Mouse (Mus musculus) ES-E14 (cell line): ENCODE data around the gene Aire. TPM values are rescaled to one million over a fixed set of nuclear protein-coding genes. Genes with fewer than 3 reads are reported as not detected.

Experiments
- DNase-seq: peaks from one replicate; pipeline ENCODE4 v3.0.0-alpha.2; 2013; ENCODE audit warnings: low read depth, low spot score
- H3K27ac ChIP-seq: 2 replicates; pipeline ENCODE4 v1.5.1; 2012; ENCODE audit warnings: low read depth, mild to moderate bottlenecking, low read length, moderate library complexity, mixed read lengths; ENCODE audit not compliant: poor library complexity, insufficient read depth, severe bottlenecking
- H3K36me3 ChIP-seq: 2 replicates; pipeline ENCODE4 v1.6.1; 2012; ENCODE audit warnings: mild to moderate bottlenecking, low read length, moderate library complexity, mixed read lengths; ENCODE audit not compliant: control insufficient read depth, poor library complexity, insufficient read depth, severe bottlenecking
- H3K4me1 ChIP-seq, 2 experiments: fragments of 150-350 bp in 1 of 2; sonication (generic) in 1 of 2; 2 replicates each; pipeline ENCODE4 v1.6.1; 2012; ENCODE audit warnings: low read length in 2 of 2, mild to moderate bottlenecking in 1 of 2, mixed read lengths in 1 of 2; ENCODE audit not compliant: control insufficient read depth in 2 of 2, insufficient read depth in 2 of 2, poor library complexity in 1 of 2
- H3K4me3 ChIP-seq, 2 experiments: fragments of 150-350 bp in 1 of 2; sonication (generic) in 1 of 2; 2 replicates each; pipeline ENCODE4 v1.5.1; 2012; ENCODE audit warnings: low read length in 2 of 2, low read depth in 1 of 2, mild to moderate bottlenecking in 1 of 2, mixed read lengths in 1 of 2; ENCODE audit not compliant: insufficient read depth in 1 of 2, poor library complexity in 1 of 2, severe bottlenecking in 1 of 2
- H3K9ac ChIP-seq: 2 replicates; pipeline ENCODE4 v1.6.1; 2012; ENCODE audit warnings: low read depth, mild to moderate bottlenecking, low read length, mixed read lengths; ENCODE audit not compliant: poor library complexity, insufficient read depth, severe bottlenecking
- H3K9me3 ChIP-seq: fragments of 150-350 bp; sonication (generic); 2 replicates; pipeline ENCODE4 v1.6.1; 2012; ENCODE audit warnings: low read depth, mild to moderate bottlenecking, low read length; ENCODE audit not compliant: control insufficient read depth, insufficient read depth
- CHD2 ChIP-seq: IDR thresholded peaks from 2 replicates; pipeline ENCODE4 v1.6.1; 2014; ENCODE audit warnings: mild to moderate bottlenecking, low read depth, low read length, inconsistent platforms
- HCFC1 ChIP-seq: IDR thresholded peaks from 2 replicates; pipeline ENCODE4 v1.6.1; 2012; ENCODE audit warnings: low read length, inconsistent platforms, borderline replicate concordance; ENCODE audit not compliant: insufficient read depth
- MAFK ChIP-seq: IDR thresholded peaks from 2 replicates; pipeline ENCODE4 v1.6.1; 2014; ENCODE audit warnings: mild to moderate bottlenecking, low read depth, low read length, inconsistent platforms; ENCODE audit not compliant: insufficient read depth
- ZC3H11A ChIP-seq: IDR thresholded peaks from 2 replicates; pipeline ENCODE4 v1.6.1; 2012; ENCODE audit warnings: low read depth, mild to moderate bottlenecking, inconsistent platforms, low read length, borderline replicate concordance
- ZNF384 ChIP-seq: IDR thresholded peaks from 2 replicates; pipeline ENCODE4 v1.6.1; 2012; ENCODE audit warnings: low read depth, low read length, inconsistent platforms
- in situ Hi-C, 2 experiments: fragments of 600-800 bp; cut with MboI; formaldehyde crosslinking; loops; one replicate each; pipeline ENCODE4 v1.15.1; 2025; ENCODE audit warnings: low sequenced_read_pairs in 2 of 2, inconsistent platforms in 1 of 2; ENCODE audit not compliant: unreplicated experiment in 2 of 2
- total RNA-seq: library from RNA; depleted of rRNA; stranded (reverse); fragments of 300-350 nt; gene quantifications from 2 replicates; pipeline ENCODE4 v1.2.3, GENCODE M21; 2012; rRNA removed

The Aire gene
- total RNA-seq = 68.3 and 88.3 TPM in 2 replicates

GRCm38 (mm10) chr10:78043406-78043836 is at the start of gene Aire:
TSS of gene Aire (minus strand) at chr10:78043610.
- H3K27ac ChIP-seq = no peak within 1 kb of the TSS; the same call in 1 of the 2 replicates
- in situ Hi-C loops = no loop called here

GRCm38 (mm10) chr10:78092725-78093029 is 49.3 kb upstream of the Aire start:
- Histone ChIP-seq H3K9ac (no peak overlapping the region), H3K9me3 (no peaks in the 10 kb centered on the region), H3K4me1 (peaks cover 0 to 5% of the 10 kb centered on the region in 2 experiments; a peak in 1 of 4 replicates), H3K27ac (no peak overlapping the region), H3K36me3 (no peaks in the 10 kb centered on the region), H3K4me3 (no peak overlapping the region)
- DNase-seq = no peak
- in situ Hi-C loops = no loop called here
- TF ChIP-seq HCFC1 = no peak
- TF ChIP-seq ZC3H11A = no peak
- TF ChIP-seq ZNF384 = no peak
- TF ChIP-seq CHD2 = no peak
- no peak for TF ChIP-seq MAFK

More at GRCm38 (mm10) chr10:78043406-78043836, at the start of gene Aire:
- peak within 1 kb of the TSS; percentile 34 to 50 for H3K4me3 ChIP-seq
- no peaks in the 10 kb centered on the region; the same call in 1 of the 2 replicates for H3K36me3 ChIP-seq
- H3K9ac ChIP-seq = peak within 1 kb of the TSS; percentile 49; the same call in 1 of the 2 replicates
- peaks cover 3 to 39% of the 10 kb centered on the region in 2 experiments; a peak in 3 of 4 replicates for H3K4me1 ChIP-seq
- H3K9me3 ChIP-seq = no peaks in the 10 kb centered on the region
- peak; percentile 75 for DNase-seq
- no peak for TF ChIP-seq CHD2
- no peak for TF ChIP-seq ZC3H11A
- no peak for TF ChIP-seq MAFK
- TF ChIP-seq HCFC1 = no peak
- TF ChIP-seq ZNF384 = no peak

GRCm38 (mm10) chr10:78091865-78092724 is 48.7 kb upstream of the Aire start:
- in situ Hi-C loops = no loop called here
- peaks cover 0 to 5% of the 10 kb centered on the region in 2 experiments; a peak in 1 of 4 replicates for H3K4me1 ChIP-seq
- no peaks in the 10 kb centered on the region for H3K9me3 ChIP-seq
- TF ChIP-seq ZC3H11A (no peak), MAFK (no peak), HCFC1 (no peak), CHD2 (no peak)
- no peaks in the 10 kb centered on the region for H3K36me3 ChIP-seq
- no peak overlapping the region for H3K9ac ChIP-seq
- H3K4me3 ChIP-seq = no peak overlapping the region
- no peak for DNase-seq
- H3K27ac ChIP-seq = no peak overlapping the region

- DNase-seq = no peak
- TF ChIP-seq ZNF384 = no peak
- TF ChIP-seq HCFC1 = no peak
- in situ Hi-C loops = no loop called here
Observed at GRCm38 (mm10) chr10:78090706-78091491, 47.5 kb upstream of the Aire start.

GRCm38 (mm10) chr10:78090246-78090645 is 46.8 kb upstream of the Aire start:
- no peak overlapping the region for H3K4me3 ChIP-seq
- no peak overlapping the region for H3K27ac ChIP-seq
- H3K36me3 ChIP-seq = no peaks in the 10 kb centered on the region
- in situ Hi-C loops = no loop called here
- H3K4me1 ChIP-seq = peaks cover 0 to 5% of the 10 kb centered on the region in 2 experiments; a peak in 1 of 4 replicates
- no peak for TF ChIP-seq HCFC1
- TF ChIP-seq CHD2 = no peak
- TF ChIP-seq ZNF384 = no peak
- TF ChIP-seq ZC3H11A = no peak
- no peak for TF ChIP-seq MAFK
- H3K9me3 ChIP-seq = no peaks in the 10 kb centered on the region
- no peak for DNase-seq
- no peak overlapping the region for H3K9ac ChIP-seq

More at GRCm38 (mm10) chr10:78090706-78091491, 47.5 kb upstream of the Aire start:
- Histone ChIP-seq H3K36me3 (no peaks in the 10 kb centered on the region), H3K9ac (no peak overlapping the region), H3K27ac (no peak overlapping the region), H3K4me3 (no peak overlapping the region), H3K4me1 (peaks cover 0 to 5% of the 10 kb centered on the region in 2 experiments; a peak in 1 of 4 replicates), H3K9me3 (no peaks in the 10 kb centered on the region)
